Mouse (Mus musculus): ENCODE measurements around the gene Cdkn1c. TPM values are rescaled to one million over a fixed set of nuclear protein-coding genes. Genes with fewer than 3 reads are reported as not detected.

The Cdkn1c gene
- polyA plus RNA-seq, 1 experiment from 2014 or later: 165 TPM

Other genes starting within 250 kb of the Cdkn1c start
- 0.79 and 1.00 TPM in 2 replicates for gene Slc22a18, start 12.7 kb upstream of the Cdkn1c start, polyA plus RNA-seq (2015; fragmentation: Nextera tagmentation; extraction: Ambion mirVana)
- gene Phlda2, start 42.1 kb upstream of the Cdkn1c start, polyA plus RNA-seq (2015; fragmentation: Nextera tagmentation; extraction: Ambion mirVana): 0.56 and 0.57 TPM in 2 replicates
- gene Nap1l4, start 88.1 kb upstream of the Cdkn1c start, polyA plus RNA-seq (2015; fragmentation: Nextera tagmentation; extraction: Ambion mirVana): 323 and 328 TPM in 2 replicates
- gene Cars, start 139.0 kb upstream of the Cdkn1c start, polyA plus RNA-seq (2015; fragmentation: Nextera tagmentation; extraction: Ambion mirVana): 71.6 and 73.9 TPM in 2 replicates
- gene Tnfrsf26, start 167.7 kb upstream of the Cdkn1c start, polyA plus RNA-seq (2015; fragmentation: Nextera tagmentation; extraction: Ambion mirVana): 0.07 and 0.18 TPM in 2 replicates
- gene Tnfrsf22, start 188.6 kb upstream of the Cdkn1c start, polyA plus RNA-seq (2015; fragmentation: Nextera tagmentation; extraction: Ambion mirVana): 2.4 and 5.0 TPM in 2 replicates
- gene Tnfrsf23, start 224.8 kb upstream of the Cdkn1c start, polyA plus RNA-seq (2015; fragmentation: Nextera tagmentation; extraction: Ambion mirVana): 0.71 and 1.5 TPM in 2 replicates